Mouse (Mus musculus): ENCODE measurements around the gene Klhl5. TPM values are rescaled to one million over a fixed set of nuclear protein-coding genes. Genes with fewer than 3 reads are reported as not detected.
"Not testable (repeated sequence)": the region's sequence is repeated elsewhere in the genome, so short reads cannot be mapped to it uniquely, and the experiment has no call there.

Klhl5 gene
- total RNA-seq, 4 experiments from 2014 or later: 38.4 to 43.1 (median 40.7) TPM

GRCm38 (mm10) chr5:65096805-65097204, 10.5 kb upstream of the Klhl5 start:
- no peak for DNase-seq (ENCODE audit: low spot score in 2 of 2)

GRCm38 (mm10) chr5:65097457-65097856, 9.9 kb upstream of the Klhl5 start:
- DNase-seq (ENCODE audit: low spot score in 2 of 2): no peak

GRCm38 (mm10) chr5:65100002-65100401, 7.3 kb upstream of the Klhl5 start:
- DNase-seq (ENCODE audit: low spot score in 2 of 2): no peak

- DNase-seq (ENCODE audit: low spot score in 2 of 2): no peak
Observed at GRCm38 (mm10) chr5:65101209-65101608, 6.1 kb upstream of the Klhl5 start.

- DNase-seq (ENCODE audit: low spot score in 2 of 2): no peak
Observed at GRCm38 (mm10) chr5:65101621-65102020, 5.7 kb upstream of the Klhl5 start.

GRCm38 (mm10) chr5:65102026-65102640, 5.2 kb upstream of the Klhl5 start:
- no peak for DNase-seq (ENCODE audit: low spot score in 2 of 2)

GRCm38 (mm10) chr5:65102641-65103042, 4.7 kb upstream of the Klhl5 start:
- DNase-seq (ENCODE audit: low spot score in 2 of 2): no peak

- DNase-seq (ENCODE audit: low spot score in 2 of 2): no peak
Observed at GRCm38 (mm10) chr5:65107773-65108432, 564 bp downstream of the Klhl5 start.

- DNase-seq (ENCODE audit: low spot score in 2 of 2): not testable (repeated sequence)
Observed at GRCm38 (mm10) chr5:65112225-65112624, 4.9 kb downstream of the Klhl5 start.

- DNase-seq (ENCODE audit: low spot score in 2 of 2): no peak
Observed at GRCm38 (mm10) chr5:65113323-65113722, 6.0 kb downstream of the Klhl5 start.

GRCm38 (mm10) chr5:65116789-65117188, 9.4 kb downstream of the Klhl5 start:
- DNase-seq (ENCODE audit: low spot score in 2 of 2): no peak

- DNase-seq (ENCODE audit: low spot score in 2 of 2): no peak
Observed at GRCm38 (mm10) chr5:65119495-65119894, 12.2 kb downstream of the Klhl5 start.

GRCm38 (mm10) chr5:65119918-65120317, 12.6 kb downstream of the Klhl5 start:
- no peak for DNase-seq (ENCODE audit: low spot score in 2 of 2)

- no peak for DNase-seq (ENCODE audit: low spot score in 2 of 2)
Observed at GRCm38 (mm10) chr5:65122616-65123015, 15.3 kb downstream of the Klhl5 start.

- no peak for DNase-seq (ENCODE audit: low spot score in 2 of 2)
Observed at GRCm38 (mm10) chr5:65126137-65126536, 18.8 kb downstream of the Klhl5 start.

GRCm38 (mm10) chr5:65128481-65128880, 21.1 kb downstream of the Klhl5 start:
- DNase-seq (ENCODE audit: low spot score in 2 of 2): no peak

GRCm38 (mm10) chr5:65130528-65131210, 23.3 kb downstream of the Klhl5 start:
- DNase-seq (ENCODE audit: low spot score in 2 of 2): no peak

GRCm38 (mm10) chr5:65131211-65131879, 24.0 kb downstream of the Klhl5 start:
- peak in 1 of 2 experiments; percentile 39 for DNase-seq (ENCODE audit: low spot score in 2 of 2)

- no peak for DNase-seq (ENCODE audit: low spot score in 2 of 2)
Observed at GRCm38 (mm10) chr5:65136159-65136558, 28.8 kb downstream of the Klhl5 start.

GRCm38 (mm10) chr5:65137073-65137472, 29.7 kb downstream of the Klhl5 start:
- no peak for DNase-seq (ENCODE audit: low spot score in 2 of 2)

- no peak for DNase-seq (ENCODE audit: low spot score in 2 of 2)
Observed at GRCm38 (mm10) chr5:65141242-65141641, 33.9 kb downstream of the Klhl5 start.

GRCm38 (mm10) chr5:65142247-65142646, 34.9 kb downstream of the Klhl5 start:
- no peak for DNase-seq (ENCODE audit: low spot score in 2 of 2)
